Mouse (Mus musculus) thymus, adult 2 months (tissue): ENCODE measurements at regions not wholly inside any gene's neighbourhood (a gene's known extent, or its start where the extent isn't known, plus 50 kb on each side); places are given as distances from the start of the nearest gene placed in this dataset.

Experiments used
- DNase-seq: peaks from one replicate; pipeline ENCODE4 v3.0.0; 2021
- H3K27ac ChIP-seq: fragments of 200-500 bp; 2 replicates; pipeline ENCODE4 v1.5.1; 2012; ENCODE audit warnings: low read length, control low read depth; ENCODE audit not compliant: control insufficient read depth, insufficient read depth
- H3K27me3 ChIP-seq: fragments of 200-500 bp; 2 replicates; pipeline ENCODE4 v1.6.1; 2012; ENCODE audit warnings: mild to moderate bottlenecking, low read length, moderate library complexity, mixed read lengths; ENCODE audit not compliant: control insufficient read depth, insufficient read depth
- H3K36me3 ChIP-seq: fragments of 200-500 bp; 2 replicates; pipeline ENCODE4 v1.6.1; 2012; ENCODE audit warnings: mild to moderate bottlenecking, low read length, moderate library complexity; ENCODE audit not compliant: control insufficient read depth, insufficient read depth
- H3K4me1 ChIP-seq: fragments of 200-500 bp; replicated peaks from 2 replicates; pipeline ENCODE4 v1.6.1; 2012; ENCODE audit warnings: low read length; ENCODE audit not compliant: control insufficient read depth, insufficient read depth
- H3K4me3 ChIP-seq: fragments of 200-500 bp; 2 replicates; pipeline ENCODE4 v1.5.1; 2012; ENCODE audit warnings: mild to moderate bottlenecking, low read length, control low read depth, moderate library complexity; ENCODE audit not compliant: control insufficient read depth, insufficient read depth
- CTCF ChIP-seq: fragments of 200-500 bp; IDR thresholded peaks from 2 replicates; pipeline ENCODE4 v1.5.1; 2012; ENCODE audit warnings: mild to moderate bottlenecking, control low read depth, low read length, moderate library complexity, borderline replicate concordance; ENCODE audit not compliant: control insufficient read depth, poor library complexity, insufficient read depth; ENCODE audit errors: extremely low read depth
- POLR2A ChIP-seq: fragments of 200-500 bp; IDR thresholded peaks from 2 replicates; pipeline ENCODE4 v1.6.1; 2012; ENCODE audit warnings: mild to moderate bottlenecking, low read length, control low read depth, moderate library complexity; ENCODE audit not compliant: control insufficient read depth, poor library complexity, insufficient read depth; ENCODE audit errors: extremely low read depth
- WGBS: fragments of 180-500 bp; shearing (Covaris S2); methylation state at CpG from one replicate; pipeline ENCODE4 v1.1.7; 2018; 5-methylcytosine and 5-hydroxymethylcytosine counted together

DNA sequence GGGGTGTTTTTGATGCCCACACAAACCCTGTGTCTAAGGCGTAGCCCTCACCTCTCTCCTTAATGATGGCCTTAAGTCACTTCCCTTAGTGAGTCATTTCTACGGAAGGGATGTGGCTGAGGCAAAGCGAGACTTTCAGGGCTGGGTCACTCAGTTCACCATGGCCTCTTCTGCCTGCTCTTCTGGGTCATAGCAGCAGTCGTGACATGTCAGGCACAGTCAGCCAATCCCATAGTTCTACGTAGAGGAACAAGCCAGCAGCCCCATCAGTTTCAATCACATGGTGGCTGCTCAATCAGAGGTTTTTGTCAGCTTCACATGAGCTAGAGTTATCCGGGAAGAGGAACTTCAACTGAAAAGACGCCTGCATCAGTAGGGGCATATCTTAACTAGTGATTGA lies 156.1 kb upstream of the Med13l start:
- 71% methylated on average over 7 of the region's 7 CpGs for WGBS
- H3K36me3 ChIP-seq: no peaks in the 10 kb centered on the region
- H3K27me3 ChIP-seq: no peaks in the 10 kb centered on the region
- no peak for DNase-seq
- TF ChIP-seq POLR2A (no peak), CTCF (no peak)
- H3K27ac ChIP-seq: no peak overlapping the region
- H3K4me1 ChIP-seq: no peaks in the 10 kb centered on the region
- no peak overlapping the region for H3K4me3 ChIP-seq

GRCm38 (mm10) chr5:118405421-118405820 lies 155.1 kb upstream of the Med13l start:
- Histone ChIP-seq H3K27ac (no peak overlapping the region), H3K4me3 (no peak overlapping the region), H3K36me3 (no peaks in the 10 kb centered on the region), H3K4me1 (no peaks in the 10 kb centered on the region), H3K27me3 (no peaks in the 10 kb centered on the region)
- TF ChIP-seq CTCF (no peak), POLR2A (no peak)
- DNase-seq: no peak
- WGBS: 96% methylated on average over 3 of the region's 3 CpGs

- WGBS: 97% methylated on average over 11 of the region's 11 CpGs
These were observed 153.0 kb upstream of the Med13l start for GRCm38 (mm10) chr5:118407451-118407850.

GRCm38 (mm10) chr5:118407973-118408372 lies 152.5 kb upstream of the Med13l start:
- no peaks in the 10 kb centered on the region for H3K4me1 ChIP-seq
- no peaks in the 10 kb centered on the region for H3K27me3 ChIP-seq
- DNase-seq: no peak
- no peaks in the 10 kb centered on the region for H3K36me3 ChIP-seq
- H3K27ac ChIP-seq: no peak overlapping the region
- H3K4me3 ChIP-seq: no peak overlapping the region
- TF ChIP-seq CTCF (no peak), POLR2A (no peak)
- 86% methylated on average over 3 of the region's 3 CpGs for WGBS

More at GRCm38 (mm10) chr5:118407451-118407850, 153.0 kb upstream of the Med13l start:
- Histone ChIP-seq H3K27me3 (no peaks in the 10 kb centered on the region), H3K36me3 (no peaks in the 10 kb centered on the region), H3K4me1 (no peaks in the 10 kb centered on the region), H3K4me3 (no peak overlapping the region), H3K27ac (no peak overlapping the region)
- TF ChIP-seq CTCF (no peak), POLR2A (no peak)
- no peak for DNase-seq

- TF ChIP-seq CTCF (no peak), POLR2A (no peak)
- 93% methylated on average over 8 of the region's 8 CpGs for WGBS
These were observed 151.7 kb upstream of the Med13l start for GRCm38 (mm10) chr5:118408826-118409225.

DNA sequence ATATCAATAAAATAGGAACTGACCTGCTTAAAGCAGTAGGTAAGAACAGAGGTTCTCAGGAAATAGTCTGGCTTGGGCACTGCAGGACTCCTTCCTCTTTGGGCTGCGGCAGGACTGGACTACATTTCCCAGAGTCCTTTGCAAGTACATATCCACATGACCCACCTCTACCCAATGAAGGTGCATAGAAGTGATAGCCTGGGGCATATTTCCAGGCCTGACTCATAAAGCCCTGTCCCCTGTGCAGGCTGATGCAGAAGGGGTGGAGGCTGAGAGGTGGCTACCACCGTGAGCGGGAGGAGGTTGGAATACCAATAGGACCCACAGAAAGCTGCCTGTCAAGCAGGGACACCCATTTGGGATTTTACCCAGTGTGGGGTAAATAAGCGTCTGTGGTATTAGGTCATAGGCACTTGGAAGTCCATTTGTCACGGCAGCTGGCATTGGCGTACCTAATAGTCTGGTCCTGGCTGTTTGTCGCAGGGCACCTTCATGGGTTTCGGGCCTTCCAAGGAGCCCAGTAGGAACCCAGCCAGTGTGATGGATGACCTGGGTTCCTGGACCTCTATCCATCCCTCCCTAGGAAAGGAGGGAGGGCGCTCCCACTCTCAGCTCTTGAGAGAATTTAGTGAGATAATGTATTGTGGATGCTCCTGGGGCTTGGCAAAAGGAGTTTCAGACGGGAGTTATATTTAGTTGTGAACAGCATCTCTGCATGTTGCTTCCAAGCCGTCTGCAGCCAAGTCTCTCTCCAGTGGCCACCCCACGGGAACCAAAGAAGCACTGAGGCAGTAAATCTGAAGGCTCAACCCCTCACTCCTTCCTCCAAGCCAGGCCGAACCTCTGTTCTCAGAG lies 146.8 kb upstream of the Med13l start:
- Histone ChIP-seq H3K27ac (no peak overlapping the region), H3K27me3 (no peaks in the 10 kb centered on the region), H3K36me3 (no peaks in the 10 kb centered on the region), H3K4me3 (no peak overlapping the region), H3K4me1 (no peaks in the 10 kb centered on the region)
- peak; percentile 51 for DNase-seq
- WGBS: 81% methylated on average over 13 of the region's 13 CpGs
- TF ChIP-seq CTCF (no peak), POLR2A (no peak)

More at GRCm38 (mm10) chr5:118408826-118409225, 151.7 kb upstream of the Med13l start:
- Histone ChIP-seq H3K36me3 (no peaks in the 10 kb centered on the region), H3K27me3 (no peaks in the 10 kb centered on the region), H3K27ac (no peak overlapping the region), H3K4me1 (no peaks in the 10 kb centered on the region), H3K4me3 (no peak overlapping the region)
- no peak for DNase-seq
